Mouse (Mus musculus) embryo, embryonic 10 days (tissue): ENCODE results near the gene St6galnac4.

ENCODE experiments used
- DNase-seq: peaks from one replicate; pipeline ENCODE4 v3.0.0-alpha.2; 2015; ENCODE audit warnings: low spot score

St6galnac4 gene

GRCm38 (mm10) chr2:32586871-32587351 lies at the start of gene St6galnac4:
Gene St6galnac4 (plus strand): TSS chr2:32587095.
- DNase-seq, result peak; percentile 92

GRCm38 (mm10) chr2:32537360-32537905 lies 49.5 kb upstream of the St6galnac4 start:
- DNase-seq, result peak; percentile 70

DNA sequence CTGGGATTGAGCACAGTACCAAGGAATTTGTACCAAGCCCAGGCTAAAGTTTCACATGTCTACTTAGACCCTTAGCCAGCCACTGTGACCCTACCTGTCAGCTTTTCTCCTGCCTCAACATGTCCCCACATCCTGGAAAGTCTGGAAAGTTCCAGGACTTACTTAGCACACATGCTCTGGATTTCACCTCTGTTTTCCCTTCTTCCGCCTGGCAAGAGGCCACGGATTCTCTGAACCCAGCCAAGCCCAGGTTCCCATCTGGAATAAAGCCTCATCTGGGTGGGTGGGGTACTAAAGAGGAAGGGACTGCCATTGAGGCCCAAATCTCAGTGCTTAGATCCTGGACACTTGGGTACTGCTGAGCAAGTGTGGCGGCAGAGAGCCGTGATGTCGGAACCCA lies 49.0 kb upstream of the St6galnac4 start:
- no peak for DNase-seq

DNA sequence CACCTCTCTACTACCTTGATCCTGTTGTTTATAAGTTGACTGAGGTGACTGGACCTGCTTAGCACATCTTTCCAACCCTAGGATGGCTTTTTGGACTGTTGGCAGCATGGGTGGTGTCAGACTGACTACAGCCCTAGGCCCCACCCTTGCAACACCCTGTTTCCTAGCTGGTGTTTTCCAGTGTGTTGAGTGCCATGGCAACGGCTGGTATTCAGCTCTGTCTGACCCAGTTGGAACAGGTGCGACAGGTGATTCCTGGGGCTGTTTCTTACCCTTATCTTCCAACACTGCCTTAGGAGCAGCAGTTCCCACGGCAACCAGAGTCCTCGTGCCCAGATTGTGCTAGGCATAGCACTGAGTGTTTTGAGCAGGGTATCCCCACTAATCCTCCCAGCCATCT lies 48.4 kb upstream of the St6galnac4 start:
- no peak for DNase-seq

GRCm38 (mm10) chr2:32539452-32539981 lies 47.4 kb upstream of the St6galnac4 start:
- DNase-seq, result no peak

GRCm38 (mm10) chr2:32541333-32541908 lies 45.5 kb upstream of the St6galnac4 start:
- DNase-seq, result no peak

GRCm38 (mm10) chr2:32541986-32542573 lies 44.8 kb upstream of the St6galnac4 start:
- no peak for DNase-seq

- DNase-seq, result no peak
Observed at GRCm38 (mm10) chr2:32543031-32543449, 43.9 kb upstream of the St6galnac4 start.

GRCm38 (mm10) chr2:32546951-32547350 lies 39.9 kb upstream of the St6galnac4 start:
- DNase-seq, result no peak

- DNase-seq, result no peak
Observed at GRCm38 (mm10) chr2:32547380-32547779, 39.5 kb upstream of the St6galnac4 start.

DNA sequence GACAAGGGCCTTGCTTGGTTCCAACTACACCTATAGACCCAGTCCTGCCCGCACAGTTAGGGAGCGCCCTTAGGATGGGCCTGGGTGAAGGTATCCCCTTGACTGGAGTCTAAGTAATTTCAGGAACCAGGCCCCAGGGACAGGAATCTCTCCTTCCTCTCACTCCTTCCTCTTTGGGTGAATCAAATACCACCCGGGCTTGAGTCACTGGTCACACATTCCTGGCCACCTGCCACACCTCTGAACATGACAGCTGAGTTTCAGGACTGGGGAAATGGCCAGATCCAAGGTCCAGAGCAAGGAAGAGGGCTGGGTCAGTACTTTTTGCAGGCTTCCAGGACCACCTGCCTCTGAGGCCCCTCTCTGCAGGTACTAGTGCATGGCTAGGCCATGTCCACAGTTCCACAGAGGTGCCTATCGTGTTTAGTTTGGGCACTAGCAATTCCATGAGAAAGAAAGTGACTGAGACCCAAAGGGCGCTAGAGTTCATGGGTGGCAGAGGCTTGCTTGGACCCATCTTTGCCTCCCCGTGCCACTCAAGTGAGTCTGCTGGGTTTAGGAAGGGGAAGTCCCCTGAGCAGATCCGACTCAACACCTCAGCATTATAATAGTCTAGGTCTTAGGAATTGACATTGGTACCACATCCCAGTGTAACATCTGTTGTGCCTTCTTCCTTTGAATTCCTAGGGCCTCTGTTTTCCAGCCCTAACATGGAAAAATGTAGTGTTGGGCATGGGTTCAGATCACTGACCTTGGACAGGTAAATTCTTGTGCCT lies 38.7 kb upstream of the St6galnac4 start:
- no peak for DNase-seq

DNA sequence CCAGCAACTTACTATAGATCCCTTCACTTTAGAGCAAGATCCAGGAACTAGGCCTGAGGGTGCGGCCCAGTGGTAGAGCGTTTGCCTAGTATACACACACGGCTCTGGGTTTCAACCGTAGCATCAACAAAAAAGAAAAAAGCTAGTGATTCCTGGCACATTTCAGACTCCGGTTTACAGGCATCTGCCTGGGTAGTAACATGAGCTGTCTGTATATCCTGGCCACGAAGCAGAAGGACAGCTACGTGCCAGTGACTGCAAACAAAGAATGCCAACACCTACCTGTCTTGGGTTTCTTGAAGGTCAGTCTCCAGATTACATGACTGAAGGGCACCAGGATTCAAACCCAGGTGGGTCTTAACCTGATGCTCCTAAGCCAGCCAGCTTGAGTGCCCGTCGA lies 37.7 kb upstream of the St6galnac4 start:
- DNase-seq, result no peak

- DNase-seq, result no peak
Observed at GRCm38 (mm10) chr2:32549764-32550163, 37.1 kb upstream of the St6galnac4 start.

DNA sequence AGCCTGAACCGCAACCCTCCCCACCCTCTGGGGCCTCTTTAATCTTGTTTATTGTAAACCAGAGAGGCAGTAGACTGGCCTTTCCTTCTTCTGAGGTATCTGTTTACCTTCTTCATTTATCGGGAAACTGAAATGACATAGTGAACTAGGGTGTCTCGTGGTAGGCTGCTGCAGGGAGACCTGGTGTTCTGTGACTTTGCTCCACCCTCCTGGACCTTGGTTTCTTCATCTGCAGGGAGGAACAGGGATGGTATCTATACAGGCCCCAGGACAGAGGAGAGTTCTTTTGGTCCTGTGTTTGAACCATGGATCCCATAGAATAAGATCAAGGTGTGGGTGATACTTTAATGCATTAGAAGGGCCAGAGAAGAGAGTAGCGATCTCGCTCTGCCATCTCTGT lies 35.7 kb upstream of the St6galnac4 start:
- DNase-seq, result no peak

GRCm38 (mm10) chr2:32553592-32554148 lies 33.2 kb upstream of the St6galnac4 start:
- DNase-seq, result no peak

- DNase-seq, result peak; percentile 15
Observed at GRCm38 (mm10) chr2:32555484-32555883, 31.4 kb upstream of the St6galnac4 start.

DNA sequence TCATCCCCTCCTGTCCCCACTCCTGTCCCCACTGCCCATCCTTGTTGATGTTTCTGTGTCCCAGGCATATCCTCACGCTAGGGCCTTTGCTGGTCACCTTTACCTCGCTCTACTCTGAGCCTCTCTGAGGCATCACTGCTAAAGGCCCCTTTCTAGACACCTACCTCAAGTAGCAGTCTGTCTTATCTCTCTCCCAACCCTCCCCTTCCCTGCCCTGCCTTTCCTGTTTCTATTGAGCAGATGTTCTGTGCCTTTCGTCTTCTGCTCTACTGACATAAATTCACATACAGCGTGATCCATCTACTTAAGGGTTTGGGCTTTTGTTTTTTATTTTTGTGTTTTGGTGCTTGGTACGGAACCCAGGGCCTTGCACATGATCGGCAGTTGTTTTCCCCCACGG lies 30.9 kb upstream of the St6galnac4 start:
- DNase-seq, result no peak

DNA sequence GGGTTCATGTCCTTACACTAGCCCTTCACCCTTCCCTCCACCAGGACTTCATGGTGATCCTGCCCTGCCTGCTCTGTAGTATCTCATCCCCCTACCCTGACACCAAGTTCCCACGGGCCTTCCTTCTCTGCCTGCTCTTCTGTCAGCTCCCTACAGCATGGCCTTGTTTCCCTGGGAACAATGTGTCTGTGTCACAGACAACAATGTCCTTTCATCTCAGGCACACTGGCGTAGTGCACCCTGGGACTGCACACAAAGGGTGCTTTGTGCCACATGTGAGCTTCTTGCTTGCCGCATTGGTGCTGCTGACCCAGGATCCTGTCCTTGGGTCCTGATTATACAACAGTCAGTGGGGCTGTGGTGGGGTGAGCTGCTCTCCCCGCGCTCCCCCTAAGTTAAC lies 27.3 kb upstream of the St6galnac4 start:
- peak; percentile 83 for DNase-seq

GRCm38 (mm10) chr2:32566536-32567063 lies 20.3 kb upstream of the St6galnac4 start:
- DNase-seq, result peak; percentile 81

GRCm38 (mm10) chr2:32568149-32568548 lies 18.7 kb upstream of the St6galnac4 start:
- DNase-seq, result no peak

GRCm38 (mm10) chr2:32568941-32569340 lies 18.0 kb upstream of the St6galnac4 start:
- DNase-seq, result no peak
